Mouse (Mus musculus): ENCODE results near the gene Yae1d1.

GRCm38 (mm10) chr13:17982634-17983033, 10.5 kb downstream of the Yae1d1 start:
- TF ChIP-seq RAD21 (IDR thresholded peaks at IDR 0.05; ENCODE audit: low read depth, low read length) (no peak), POLR2A (IDR thresholded peaks at IDR 0.05; ENCODE audit: control insufficient read depth in 1 of 2, insufficient read depth in 1 of 2, low read depth in 1 of 2, low read length in 2 of 2, poor library complexity in 1 of 2) (no peak), EP300 (IDR thresholded peaks at IDR 0.05; ENCODE audit: low read depth in 1 of 2, low read length in 2 of 2) (no peak), POLR2AphosphoS5 (IDR thresholded peaks at IDR 0.05; ENCODE audit: borderline replicate concordance, low read depth, low read length) (no peak), MAFK (IDR thresholded peaks at IDR 0.05; ENCODE audit: borderline replicate concordance, low read depth, low read length) (peak; percentile 31; the same call in 1 of the 2 replicates), CTCF (IDR thresholded peaks at IDR 0.05 in 2 of 3, conservative IDR thresholded peaks at IDR 0.05 in 1 of 3; ENCODE audit: control insufficient read depth in 1 of 3, insufficient read depth in 1 of 3, low read depth in 2 of 3, low read length in 3 of 3, poor library complexity in 1 of 3, severe bottlenecking in 1 of 3) (no peak), ZKSCAN1 (IDR thresholded peaks at IDR 0.05; ENCODE audit: low read depth, low read length) (no peak), CHD2 (IDR thresholded peaks at IDR 0.05; ENCODE audit: low read length) (no peak), MXI1 (IDR thresholded peaks at IDR 0.05; ENCODE audit: low read depth, low read length) (no peak), TBP (IDR thresholded peaks at IDR 0.05; ENCODE audit: low read depth, low read length) (no peak), MAX (IDR thresholded peaks at IDR 0.05; ENCODE audit: low read length) (no peak)

Measured in MEL (cell line).